Mouse (Mus musculus) left cerebral cortex, postnatal 36 days (tissue): ENCODE data around the gene Pkn2. TPM values are rescaled to one million over a fixed set of nuclear protein-coding genes. Genes with fewer than 3 reads are reported as not detected.

ENCODE experiments used
- DNase-seq, 2 experiments: peaks; one replicate each; pipeline ENCODE4 v3.0.0; 2021 to 2022; ENCODE audit warnings: low spot score in 2 of 2, mixed read lengths in 1 of 2
- intact Hi-C: fragments of 180-260 bp; cut with DNase I; formaldehyde crosslinking; loops from one replicate; pipeline ENCODE4 v1.15.1; 2025
- total RNA-seq, 2 experiments: library from RNA; stranded (reverse); gene quantifications; 2 replicates each; pipeline ENCODE4 v1.2.3; 2021

Gene Pkn2
- total RNA-seq, 2 experiments from 2014 or later: 31.9 to 35.3 TPM

DNA sequence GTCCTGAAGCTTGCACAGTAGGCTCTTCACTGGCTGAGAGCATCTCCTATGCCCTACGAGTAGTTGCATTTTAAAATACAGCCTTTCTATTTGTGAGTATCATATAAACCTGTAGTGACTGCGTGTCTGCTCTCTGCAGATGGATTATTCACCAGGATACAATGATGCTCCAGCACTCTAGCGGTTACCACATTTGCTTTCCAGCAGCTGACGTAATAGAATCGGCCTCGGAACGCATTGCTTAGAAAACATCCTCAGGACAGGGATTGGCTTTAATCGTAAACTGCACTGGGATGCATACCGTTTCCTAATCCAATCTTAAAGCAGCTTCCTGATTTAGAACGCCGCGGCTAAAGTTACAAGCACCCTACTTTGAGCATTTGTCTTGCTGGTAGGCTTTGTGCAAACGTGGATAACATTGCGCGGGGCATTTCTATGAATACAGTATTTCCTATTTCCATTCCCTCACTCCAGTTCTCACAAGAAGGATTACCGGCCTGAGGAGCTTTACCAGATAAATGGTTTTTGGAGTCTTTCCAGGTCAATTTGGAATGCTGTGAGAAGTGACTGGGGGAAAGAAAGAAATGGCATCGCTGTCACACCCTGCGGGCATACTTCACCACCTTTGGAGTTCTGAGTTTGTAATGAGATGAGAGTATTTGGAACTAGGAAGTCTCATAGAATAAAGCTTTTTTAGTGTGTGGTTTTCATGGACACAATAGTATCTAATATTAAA lies 126.5 kb downstream of the Pkn2 start:
- intact Hi-C loops: no loop called here
- DNase-seq: no peak

DNA sequence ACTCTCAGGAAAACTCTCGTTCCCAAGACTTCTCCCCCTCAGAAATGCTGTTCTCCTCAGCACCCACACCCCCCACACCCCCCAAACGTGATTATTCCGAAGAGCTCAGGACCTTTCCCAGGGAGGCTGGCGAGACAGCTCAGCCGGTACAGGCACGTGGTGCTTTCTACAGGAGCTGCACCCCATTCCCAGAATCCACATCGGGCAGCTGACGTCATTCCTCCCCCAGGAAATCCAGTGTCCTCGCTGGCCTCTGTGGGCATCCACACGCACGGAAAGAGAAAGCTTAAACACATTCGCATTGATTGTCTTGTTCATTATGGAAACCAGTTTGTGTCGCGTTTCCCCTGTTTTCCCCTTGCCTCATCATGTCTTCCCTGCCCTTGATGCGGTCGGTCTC lies 132.7 kb downstream of the Pkn2 start:
- DNase-seq: no peak
- intact Hi-C loops: no loop called here

- DNase-seq: no peak
- intact Hi-C loops: no loop called here
These were observed 134.1 kb downstream of the Pkn2 start for GRCm38 (mm10) chr3:142747673-142748072.

DNA sequence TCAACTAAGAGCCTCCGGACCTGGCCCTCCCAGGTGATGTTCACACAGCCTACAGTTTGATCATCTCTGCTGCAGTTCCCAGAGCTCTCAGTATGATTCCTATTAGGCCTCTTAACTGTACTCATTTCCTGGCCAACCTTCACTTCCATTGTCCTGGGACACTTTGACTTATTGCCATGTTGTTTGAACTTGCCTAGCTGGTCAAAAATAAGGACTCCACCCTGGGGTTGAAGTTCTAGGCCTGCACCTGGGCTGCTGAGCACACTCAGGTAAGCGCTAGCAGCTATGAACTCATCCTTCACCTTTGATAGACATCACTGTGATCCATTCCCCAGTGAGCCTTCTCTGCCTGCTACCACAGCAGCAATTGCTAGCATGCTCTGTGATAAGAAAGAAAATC lies 136.7 kb downstream of the Pkn2 start:
- no peak for DNase-seq
- intact Hi-C loops: no loop called here

DNA sequence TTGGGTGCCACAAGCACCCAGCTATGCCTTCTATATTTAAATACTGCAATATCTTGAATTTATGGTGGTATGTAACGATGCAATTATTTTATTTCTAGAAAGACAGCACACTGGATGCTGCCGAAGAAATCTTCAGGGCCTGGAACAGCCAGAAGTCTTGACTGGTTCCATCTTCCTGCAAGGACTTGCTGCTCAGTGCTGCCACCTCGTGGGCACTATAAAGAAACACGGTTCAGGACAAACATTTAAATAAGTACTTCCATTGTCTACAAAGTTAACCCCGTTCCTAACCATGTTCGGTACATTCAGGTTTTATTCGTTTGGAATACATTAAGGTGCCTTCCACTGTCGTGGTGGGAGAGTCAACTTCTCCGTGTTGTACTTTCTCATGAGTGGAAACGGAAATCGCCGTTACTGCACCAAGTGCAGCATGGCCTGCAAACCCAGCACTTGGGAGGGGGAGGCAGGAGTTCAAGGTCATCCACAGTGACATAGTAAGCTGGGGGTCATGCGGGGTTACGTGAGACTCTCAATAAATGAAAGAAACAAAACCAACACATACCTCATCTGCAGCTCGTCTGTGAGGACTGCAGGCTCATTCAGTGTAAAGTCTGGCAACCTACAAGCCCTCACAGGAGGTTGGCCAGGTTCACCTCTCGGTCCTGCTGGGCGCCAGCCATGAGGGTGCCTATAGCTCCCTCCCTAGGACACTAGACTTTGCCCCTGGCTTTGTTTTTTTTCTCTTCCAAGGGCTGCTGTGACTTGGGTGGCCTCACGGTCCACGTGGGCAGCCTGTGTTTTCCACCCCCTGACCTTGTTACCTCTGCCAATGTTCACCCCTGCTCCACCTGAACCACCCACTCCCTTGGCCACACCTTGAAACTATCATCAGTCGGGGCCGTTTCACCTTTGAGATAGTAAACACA lies 137.6 kb downstream of the Pkn2 start:
- no peak for DNase-seq
- intact Hi-C loops: no loop called here

Other genes starting within 250 kb of the Pkn2 start
- gene Kyat3, start 181.0 kb downstream of the Pkn2 start, total RNA-seq: 1 to 10 TPM; 4.0 to 6.8 TPM
- 10 to 100 TPM; 40.6 to 42.5 TPM for gene Gtf2b, start 117.0 kb downstream of the Pkn2 start, total RNA-seq